Mouse (Mus musculus) cortical plate, adult 2 months (tissue): ENCODE measurements around the gene Txn2.

Experiments used
- CTCF ChIP-seq: fragments of 200-500 bp; IDR thresholded peaks from 2 replicates; pipeline ENCODE4 v1.5.1; 2011; ENCODE audit warnings: mild to moderate bottlenecking, control low read depth, low read length; ENCODE audit not compliant: insufficient read depth; ENCODE audit errors: extremely low read depth
- POLR2A ChIP-seq: fragments of 200-500 bp; IDR thresholded peaks from 2 replicates; pipeline ENCODE4 v1.6.1; 2011; ENCODE audit warnings: mild to moderate bottlenecking, low read length, control low read depth; ENCODE audit not compliant: insufficient read depth; ENCODE audit errors: extremely low read depth

GRCm38 (mm10) chr15:77945711-77946110 is 16.9 kb upstream of the Txn2 start:
- no peak for TF ChIP-seq CTCF
- TF ChIP-seq POLR2A, result no peak
